Mouse (Mus musculus) E14TG2a.4 (cell line): ENCODE data around the gene St3gal5.

Experiments
- H3K27me3 ChIP-seq: 2 replicates; pipeline ENCODE4 v1.6.1; 2014; ENCODE audit warnings: low read length, control low read depth; ENCODE audit not compliant: insufficient read depth
- H3K36me3 ChIP-seq: 2 replicates; pipeline ENCODE4 v1.6.1; 2014; ENCODE audit warnings: low read length, control low read depth; ENCODE audit not compliant: insufficient read depth
- H3K4me1 ChIP-seq: replicated peaks from 2 replicates; pipeline ENCODE4 v1.6.1; 2014; ENCODE audit warnings: low read depth, low read length, control low read depth
- H3K4me3 ChIP-seq: replicated peaks from 2 replicates; pipeline ENCODE4 v1.5.1; 2014; ENCODE audit warnings: mild to moderate bottlenecking, low read length
- H3K9me3 ChIP-seq: 2 replicates; pipeline ENCODE4 v1.6.1; 2014; ENCODE audit warnings: low read length, control low read depth
- CTCF ChIP-seq: conservative IDR thresholded peaks from 2 replicates; pipeline ENCODE4 v1.5.1; 2014; ENCODE audit warnings: low read length
- NANOG ChIP-seq: IDR thresholded peaks from 2 replicates; pipeline ENCODE4 v1.6.1; 2014; ENCODE audit warnings: borderline replicate concordance, low read length, mixed read lengths
- POU5F1 ChIP-seq: IDR thresholded peaks from 2 replicates; pipeline ENCODE4 v1.6.1; 2014; ENCODE audit warnings: low read length, borderline replicate concordance

Gene St3gal5

DNA sequence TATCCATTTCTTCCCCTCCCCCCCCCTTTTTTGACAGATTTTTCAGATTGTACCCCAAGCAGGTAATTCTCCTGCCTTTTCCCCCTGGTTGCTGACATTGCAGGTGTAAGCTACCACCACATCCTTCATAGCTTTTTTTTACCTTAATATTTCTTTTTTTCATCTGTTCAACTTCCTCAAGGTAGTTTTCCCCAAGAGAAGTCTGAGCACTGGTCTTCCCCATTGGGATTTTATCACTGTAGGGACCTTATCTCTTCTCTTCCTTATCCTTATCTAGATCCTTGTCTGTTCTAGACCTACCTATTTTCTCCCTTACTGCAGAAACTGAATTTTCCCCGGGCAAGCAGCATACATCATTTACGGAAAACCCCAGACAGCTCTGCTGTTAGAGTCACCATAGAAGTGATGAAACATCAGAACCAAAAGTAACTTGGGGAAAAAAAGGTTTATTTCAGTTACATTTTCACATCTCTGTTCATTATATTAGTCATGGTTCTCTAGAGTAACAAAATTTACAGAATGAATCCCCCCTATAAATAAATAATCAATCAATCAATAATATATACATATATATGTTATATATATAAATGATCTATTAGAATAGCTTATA is 15.8 kb downstream of the St3gal5 start:
- TF ChIP-seq CTCF, result no peak
- no peak for TF ChIP-seq POU5F1
- no peak for TF ChIP-seq NANOG
- Histone ChIP-seq H3K9me3 (no peaks in the 10 kb centered on the region), H3K27me3 (no peaks in the 10 kb centered on the region), H3K4me3 (no peak overlapping the region), H3K36me3 (no peaks in the 10 kb centered on the region), H3K4me1 (no peaks in the 10 kb centered on the region)

DNA sequence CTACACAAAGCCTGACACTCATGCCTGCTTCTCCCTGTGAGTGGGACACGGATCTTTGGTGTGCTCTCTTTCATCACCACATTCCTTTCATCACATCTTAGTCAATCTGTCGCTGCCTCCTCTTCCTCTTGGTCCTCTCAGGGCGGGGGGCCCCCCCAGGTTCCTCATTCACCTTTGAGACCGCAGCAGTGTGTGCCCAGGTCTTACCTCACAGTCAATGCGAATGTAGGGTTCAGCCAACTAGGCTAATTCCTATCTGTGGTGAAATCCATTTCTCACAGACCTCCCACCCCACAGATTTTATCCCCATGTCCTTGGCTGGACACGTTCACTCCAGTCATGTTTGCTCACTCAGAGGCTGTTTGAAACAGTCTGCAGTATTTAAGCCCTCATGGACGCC is 17.5 kb downstream of the St3gal5 start:
- no peaks in the 10 kb centered on the region for H3K36me3 ChIP-seq
- no peak overlapping the region for H3K4me3 ChIP-seq
- H3K9me3 ChIP-seq, result no peaks in the 10 kb centered on the region
- no peaks in the 10 kb centered on the region for H3K4me1 ChIP-seq
- no peaks in the 10 kb centered on the region for H3K27me3 ChIP-seq
- no peak for TF ChIP-seq NANOG
- TF ChIP-seq POU5F1, result no peak
- no peak for TF ChIP-seq CTCF

DNA sequence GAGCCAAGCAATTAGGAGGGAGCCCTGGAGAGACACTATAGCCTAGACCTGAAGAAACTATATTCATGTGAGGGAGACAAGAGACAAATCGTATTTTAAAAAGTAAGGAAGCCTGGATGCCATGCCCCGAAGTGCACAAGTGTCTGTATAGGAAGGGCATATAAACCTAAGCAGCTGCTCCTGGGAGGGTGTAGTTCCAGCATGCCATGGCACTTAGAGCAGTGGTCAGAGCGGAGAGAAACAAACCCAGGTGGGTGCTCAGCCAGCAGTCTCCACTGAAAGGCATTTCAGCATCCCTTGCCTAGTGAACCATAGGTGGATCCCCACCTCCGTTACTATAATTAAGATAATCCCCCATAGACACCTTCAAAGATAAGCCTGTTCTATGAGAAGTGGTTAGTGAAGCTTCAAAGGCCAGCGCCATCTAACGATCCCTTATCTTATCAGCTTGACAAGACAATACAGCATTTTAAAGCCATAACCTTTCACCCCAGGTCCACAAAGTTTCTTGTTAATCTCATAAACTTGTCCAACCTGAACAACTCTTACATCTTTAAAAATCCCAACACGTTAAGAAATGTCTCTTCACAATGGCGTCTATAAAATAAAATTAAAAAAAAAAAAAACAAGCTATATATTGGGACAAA is 20.1 kb downstream of the St3gal5 start:
- Histone ChIP-seq H3K36me3 (no peaks in the 10 kb centered on the region), H3K27me3 (no peaks in the 10 kb centered on the region), H3K4me1 (no peaks in the 10 kb centered on the region), H3K9me3 (no peaks in the 10 kb centered on the region), H3K4me3 (no peak overlapping the region)
- no peak for TF ChIP-seq CTCF
- TF ChIP-seq NANOG, result no peak
- no peak for TF ChIP-seq POU5F1

DNA sequence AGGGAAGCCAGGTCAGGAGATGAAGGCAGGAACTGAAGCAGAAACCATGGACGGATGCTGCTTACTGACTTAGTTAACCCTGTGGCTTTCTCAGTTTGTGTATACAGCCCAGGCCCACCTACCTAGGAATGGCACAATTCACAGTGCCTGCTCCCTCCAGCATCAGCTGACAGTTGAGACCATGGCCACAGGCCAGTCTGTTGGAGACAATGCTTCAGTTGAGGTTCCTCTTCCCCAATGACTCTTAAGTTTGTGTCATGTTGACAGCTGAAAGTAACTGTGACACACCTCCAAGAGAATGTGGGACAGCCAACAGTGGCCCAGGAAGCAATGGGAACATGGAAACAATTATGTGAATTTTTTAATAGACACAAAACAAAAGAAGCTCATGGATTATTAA is 22.5 kb downstream of the St3gal5 start:
- no peak overlapping the region for H3K4me3 ChIP-seq
- no peaks in the 10 kb centered on the region for H3K36me3 ChIP-seq
- no peak for TF ChIP-seq NANOG
- no peak for TF ChIP-seq CTCF
- no peak for TF ChIP-seq POU5F1
- H3K4me1 ChIP-seq, result no peaks in the 10 kb centered on the region
- H3K27me3 ChIP-seq, result no peaks in the 10 kb centered on the region
- H3K9me3 ChIP-seq, result no peaks in the 10 kb centered on the region

DNA sequence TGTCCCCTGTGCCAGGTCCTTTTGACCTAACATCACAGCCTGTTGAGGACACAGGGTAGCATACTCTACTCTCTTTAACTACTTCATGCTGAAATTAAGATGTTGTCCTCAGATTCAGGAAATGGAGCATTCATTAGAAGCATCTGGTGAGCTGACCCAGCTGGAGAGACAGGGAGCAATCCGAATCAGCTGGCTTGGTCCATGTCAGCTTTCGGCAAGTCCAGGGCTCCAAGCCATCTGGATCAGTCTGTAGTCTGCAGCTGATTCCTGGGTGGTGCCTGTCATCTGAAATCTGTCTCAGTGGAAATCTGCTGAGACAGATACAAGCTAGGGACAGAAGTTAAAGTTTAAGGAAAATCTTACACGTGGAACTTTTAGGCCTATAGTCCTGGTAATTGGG is 23.9 kb downstream of the St3gal5 start:
- no peaks in the 10 kb centered on the region for H3K27me3 ChIP-seq
- no peaks in the 10 kb centered on the region for H3K4me1 ChIP-seq
- no peaks in the 10 kb centered on the region for H3K36me3 ChIP-seq
- TF ChIP-seq POU5F1, result no peak
- TF ChIP-seq CTCF, result no peak
- TF ChIP-seq NANOG, result no peak
- H3K9me3 ChIP-seq, result no peaks in the 10 kb centered on the region
- no peak overlapping the region for H3K4me3 ChIP-seq

DNA sequence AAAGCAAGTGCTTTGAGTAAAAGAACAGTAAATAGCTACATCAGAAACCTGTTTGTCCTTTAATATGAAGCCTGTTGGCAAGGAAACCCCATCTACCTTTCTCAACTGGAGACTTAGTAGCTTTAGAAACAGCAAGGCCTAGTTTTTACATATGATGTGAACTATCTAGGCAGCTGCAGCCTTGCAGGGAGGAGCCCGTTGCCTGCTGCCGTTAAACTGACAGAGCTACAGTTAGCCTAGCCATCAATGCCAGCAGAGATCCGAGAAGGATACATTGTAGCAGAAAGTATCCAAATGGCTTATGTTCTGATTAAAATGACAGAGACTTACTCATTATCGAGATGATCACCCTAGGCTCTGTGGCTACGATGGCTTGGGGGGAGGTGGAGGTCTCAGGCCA is 25.1 kb downstream of the St3gal5 start:
- TF ChIP-seq POU5F1 (no peak), NANOG (no peak), CTCF (no peak)
- no peaks in the 10 kb centered on the region for H3K36me3 ChIP-seq
- no peaks in the 10 kb centered on the region for H3K27me3 ChIP-seq
- no peaks in the 10 kb centered on the region for H3K9me3 ChIP-seq
- H3K4me3 ChIP-seq, result no peak overlapping the region
- H3K4me1 ChIP-seq, result no peaks in the 10 kb centered on the region

DNA sequence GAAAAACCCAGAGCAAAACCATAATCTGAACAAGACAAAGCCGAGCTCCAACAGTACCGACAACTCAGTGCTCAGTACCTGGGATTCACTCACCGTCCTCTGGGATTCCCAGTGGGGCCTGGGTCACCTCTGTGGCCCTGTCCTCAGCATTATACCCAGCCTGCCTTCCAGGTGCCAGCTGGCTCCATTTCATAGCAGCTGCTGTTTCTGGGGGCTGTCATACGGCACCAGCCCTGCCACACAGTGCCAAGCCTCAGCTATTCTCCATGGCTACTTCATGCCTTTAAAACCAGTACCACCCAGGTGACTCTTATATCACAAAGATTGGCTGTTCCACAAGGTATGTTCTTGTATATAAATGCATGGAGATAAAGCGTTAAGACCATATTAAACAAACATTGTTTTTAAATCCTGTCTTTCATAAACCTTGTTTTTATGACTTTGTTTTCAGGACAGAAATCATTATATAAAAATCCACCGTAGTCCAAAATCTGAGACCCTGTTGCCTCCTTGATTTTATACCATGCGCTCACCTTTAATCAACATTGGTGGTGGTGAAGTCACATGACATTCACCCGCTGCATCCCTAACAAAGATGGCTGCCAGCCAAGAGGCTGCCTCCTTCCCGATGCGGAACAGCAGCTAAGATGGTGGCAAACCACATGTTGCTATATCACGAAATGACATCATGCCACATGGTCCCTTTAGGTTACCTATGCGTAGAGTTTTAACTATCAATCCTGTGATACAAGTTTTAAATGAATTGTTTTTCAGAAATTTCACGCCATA is 27.1 kb downstream of the St3gal5 start:
- no peaks in the 10 kb centered on the region for H3K4me1 ChIP-seq
- H3K36me3 ChIP-seq, result no peaks in the 10 kb centered on the region
- no peak overlapping the region for H3K4me3 ChIP-seq
- TF ChIP-seq CTCF, result no peak
- no peak for TF ChIP-seq POU5F1
- no peak for TF ChIP-seq NANOG
- no peaks in the 10 kb centered on the region for H3K27me3 ChIP-seq
- no peaks in the 10 kb centered on the region for H3K9me3 ChIP-seq

DNA sequence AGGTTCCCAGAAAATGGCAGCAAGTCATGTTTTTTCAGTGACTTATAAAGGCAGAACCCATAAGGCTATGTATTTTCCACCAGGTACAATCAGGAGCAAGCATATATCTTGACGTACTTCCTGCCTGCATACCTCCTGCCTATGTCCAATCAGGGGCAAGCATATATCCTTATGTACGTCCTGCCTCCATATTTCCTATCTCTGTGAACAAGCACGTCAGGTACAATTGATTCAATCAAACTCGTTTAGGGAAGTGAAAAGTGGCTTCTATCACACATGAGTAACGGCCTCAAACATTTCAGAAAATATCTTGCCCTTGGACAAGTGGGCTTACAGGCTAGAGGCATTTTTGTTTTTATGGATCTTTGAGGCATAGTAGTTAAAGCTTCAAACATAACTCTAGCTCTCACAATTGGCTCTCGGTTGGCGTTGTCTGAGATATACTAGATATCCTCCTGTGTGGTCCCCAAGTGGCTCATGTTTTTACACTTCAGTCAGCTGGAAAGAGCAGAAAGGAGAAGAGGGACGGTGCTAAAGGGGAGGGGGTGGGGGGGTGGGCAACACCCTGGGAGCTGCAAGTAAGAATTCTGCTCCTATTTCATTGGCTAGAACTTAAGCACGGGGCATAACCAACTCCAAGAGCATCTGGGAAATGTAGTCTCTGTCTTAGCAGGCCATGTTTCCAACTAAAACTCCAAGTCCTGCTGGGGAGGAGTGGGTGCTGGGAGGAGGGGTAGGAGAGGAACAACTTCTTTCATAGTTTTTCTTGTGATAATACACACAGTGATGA is 28.9 kb downstream of the St3gal5 start:
- H3K36me3 ChIP-seq, result no peaks in the 10 kb centered on the region
- no peaks in the 10 kb centered on the region for H3K9me3 ChIP-seq
- H3K27me3 ChIP-seq, result no peaks in the 10 kb centered on the region
- TF ChIP-seq NANOG, result no peak
- TF ChIP-seq CTCF, result no peak
- TF ChIP-seq POU5F1, result no peak
- no peaks in the 10 kb centered on the region for H3K4me1 ChIP-seq
- no peak overlapping the region for H3K4me3 ChIP-seq
